Mouse (Mus musculus): ENCODE results near the gene Sardh. TPM values are rescaled to one million over a fixed set of nuclear protein-coding genes. Genes with fewer than 3 reads are reported as not detected.

Sardh gene
- total RNA-seq, 4 experiments from 2014 or later: 3.5 to 13.3 (median 7.6) TPM

GRCm38 (mm10) chr2:27226572-27226971 is 21.6 kb downstream of the Sardh start:
- no peak for DNase-seq (ENCODE audit: low spot score)

GRCm38 (mm10) chr2:27223012-27223421 is 25.1 kb downstream of the Sardh start:
- DNase-seq (ENCODE audit: low spot score): no peak

GRCm38 (mm10) chr2:27218569-27218968 is 29.6 kb downstream of the Sardh start:
- no peak for DNase-seq (ENCODE audit: low spot score)

GRCm38 (mm10) chr2:27218121-27218544 is 30.0 kb downstream of the Sardh start:
- no peak for DNase-seq (ENCODE audit: low spot score)

GRCm38 (mm10) chr2:27215537-27215936 is 32.6 kb downstream of the Sardh start:
- no peak for DNase-seq (ENCODE audit: low spot score)

GRCm38 (mm10) chr2:27211966-27212893 is 35.9 kb downstream of the Sardh start:
- no peak for DNase-seq (ENCODE audit: low spot score)

GRCm38 (mm10) chr2:27210676-27211210 is 37.4 kb downstream of the Sardh start:
- no peak for DNase-seq (ENCODE audit: low spot score)

- no peak for DNase-seq (ENCODE audit: low spot score)
Measured at GRCm38 (mm10) chr2:27210255-27210654, 37.9 kb downstream of the Sardh start.

GRCm38 (mm10) chr2:27209816-27210215 is 38.3 kb downstream of the Sardh start:
- DNase-seq (ENCODE audit: low spot score): peak; percentile 53

GRCm38 (mm10) chr2:27209370-27209769 is 38.8 kb downstream of the Sardh start:
- no peak for DNase-seq (ENCODE audit: low spot score)

GRCm38 (mm10) chr2:27207126-27207525 is 41.0 kb downstream of the Sardh start:
- peak; percentile 80 for DNase-seq (ENCODE audit: low spot score)

- peak; percentile 85 for DNase-seq (ENCODE audit: low spot score)
Measured at GRCm38 (mm10) chr2:27206128-27206797, 41.9 kb downstream of the Sardh start.

GRCm38 (mm10) chr2:27205666-27206065 is 42.5 kb downstream of the Sardh start:
- DNase-seq (ENCODE audit: low spot score): peak; percentile 63

GRCm38 (mm10) chr2:27200586-27200985 is 47.6 kb downstream of the Sardh start:
- no peak for DNase-seq (ENCODE audit: low spot score)

- DNase-seq (ENCODE audit: low spot score): no peak
Measured at GRCm38 (mm10) chr2:27198551-27199246, 49.4 kb downstream of the Sardh start.

GRCm38 (mm10) chr2:27189994-27190393 is 58.1 kb downstream of the Sardh start:
- DNase-seq (ENCODE audit: low spot score): no peak

GRCm38 (mm10) chr2:27187531-27187930 is 60.6 kb downstream of the Sardh start:
- no peak for DNase-seq (ENCODE audit: low spot score)

GRCm38 (mm10) chr2:27183734-27184133 is 64.4 kb downstream of the Sardh start:
- no peak for DNase-seq (ENCODE audit: low spot score)

GRCm38 (mm10) chr2:27181907-27182306 is 66.2 kb downstream of the Sardh start:
- DNase-seq (ENCODE audit: low spot score): peak; percentile 54

GRCm38 (mm10) chr2:27179101-27179500 is 69.0 kb downstream of the Sardh start:
- DNase-seq (ENCODE audit: low spot score): no peak

- DNase-seq (ENCODE audit: low spot score): no peak
Measured at GRCm38 (mm10) chr2:27175696-27176267, 72.4 kb downstream of the Sardh start.
